Mouse (Mus musculus): ENCODE data around the gene Cyp2d22. TPM values are rescaled to one million over a fixed set of nuclear protein-coding genes. Genes with fewer than 3 reads are reported as not detected.

Gene Cyp2d22
- total RNA-seq, 2 experiments from 2014 or later: 0.26 TPM; not detected in 1

- no peak for ATAC-seq (replicated peaks; ENCODE audit: low FRiP score, poor library complexity, severe bottlenecking)
Measured at GRCm38 (mm10) chr15:82336629-82337028, 43.4 kb downstream of the Cyp2d22 start.

GRCm38 (mm10) chr15:82335194-82335593, 44.9 kb downstream of the Cyp2d22 start:
- ATAC-seq (replicated peaks; ENCODE audit: low FRiP score, poor library complexity, severe bottlenecking): no peak

- no peak for ATAC-seq (replicated peaks; ENCODE audit: low FRiP score, poor library complexity, severe bottlenecking)
Measured at GRCm38 (mm10) chr15:82325382-82325781, 54.7 kb downstream of the Cyp2d22 start.

GRCm38 (mm10) chr15:82322195-82322594, 57.9 kb downstream of the Cyp2d22 start:
- no peak for ATAC-seq (replicated peaks; ENCODE audit: low FRiP score, poor library complexity, severe bottlenecking)

Other genes starting within 250 kb of the Cyp2d22 start
- gene Srebf2, start 233.1 kb downstream of the Cyp2d22 start, total RNA-seq (2015; ENCODE audit: low replicate concordance): 9.0 and 12.5 TPM in 2 replicates
- 11.2 and 15.5 TPM in 2 replicates for gene Srebf2, start 233.1 kb downstream of the Cyp2d22 start, total RNA-seq (2017; ENCODE audit: low replicate concordance)
- gene Shisa8, start 167.4 kb downstream of the Cyp2d22 start, total RNA-seq (2015; ENCODE audit: low replicate concordance): not detected in 2 replicates
- not detected in 2 replicates for gene Shisa8, start 167.4 kb downstream of the Cyp2d22 start, total RNA-seq (2017; ENCODE audit: low replicate concordance)
- gene Tnfrsf13c, start 155.9 kb downstream of the Cyp2d22 start, total RNA-seq (2015; ENCODE audit: low replicate concordance): 0.84 and 6.3 TPM in 2 replicates
- gene Tnfrsf13c, start 155.9 kb downstream of the Cyp2d22 start, total RNA-seq (2017; ENCODE audit: low replicate concordance): not detected in 2 replicates
- gene Cenpm, start 135.5 kb downstream of the Cyp2d22 start, total RNA-seq (2015; ENCODE audit: low replicate concordance): 10.7 and 11.0 TPM in 2 replicates
- gene Cenpm, start 135.5 kb downstream of the Cyp2d22 start, total RNA-seq (2017; ENCODE audit: low replicate concordance): 2.3 and 7.2 TPM in 2 replicates
- gene 1500009C09Rik, start 127.9 kb downstream of the Cyp2d22 start, total RNA-seq (2015; ENCODE audit: low replicate concordance): not detected in 2 replicates
- gene 1500009C09Rik, start 127.9 kb downstream of the Cyp2d22 start, total RNA-seq (2017; ENCODE audit: low replicate concordance): not detected in 2 replicates
- gene Sept3, start 105.4 kb downstream of the Cyp2d22 start, total RNA-seq (2015; ENCODE audit: low replicate concordance): 2.3 TPM in 1 of 2 replicates, not detected in the other
- 0.09 TPM in 1 of 2 replicates, not detected in the other for gene Sept3, start 105.4 kb downstream of the Cyp2d22 start, total RNA-seq (2017; ENCODE audit: low replicate concordance)
- gene Wbp2nl, start 81.3 kb downstream of the Cyp2d22 start, total RNA-seq (2015; ENCODE audit: low replicate concordance): not detected in 2 replicates
- not detected in 2 replicates for gene Wbp2nl, start 81.3 kb downstream of the Cyp2d22 start, total RNA-seq (2017; ENCODE audit: low replicate concordance)
- gene Naga, start 41.3 kb downstream of the Cyp2d22 start, total RNA-seq (2015; ENCODE audit: low replicate concordance): 49.5 and 74.2 TPM in 2 replicates
- gene Naga, start 41.3 kb downstream of the Cyp2d22 start, total RNA-seq (2017; ENCODE audit: low replicate concordance): 22.7 and 56.3 TPM in 2 replicates
- 22.7 and 44.9 TPM in 2 replicates for gene Pheta2, start 41.3 kb downstream of the Cyp2d22 start, total RNA-seq (2015; ENCODE audit: low replicate concordance)
- 79.0 and 86.0 TPM in 2 replicates for gene Pheta2, start 41.3 kb downstream of the Cyp2d22 start, total RNA-seq (2017; ENCODE audit: low replicate concordance)
- 91.5 and 150 TPM in 2 replicates for gene Smdt1, start 41.3 kb downstream of the Cyp2d22 start, total RNA-seq (2015; ENCODE audit: low replicate concordance)
- gene Smdt1, start 41.3 kb downstream of the Cyp2d22 start, total RNA-seq (2017; ENCODE audit: low replicate concordance): 42.7 and 69.4 TPM in 2 replicates
- gene Ndufa6, start 25.9 kb downstream of the Cyp2d22 start, total RNA-seq (2015; ENCODE audit: low replicate concordance): 34.2 and 88.6 TPM in 2 replicates
- gene Ndufa6, start 25.9 kb downstream of the Cyp2d22 start, total RNA-seq (2017; ENCODE audit: low replicate concordance): 55.3 and 85.6 TPM in 2 replicates
- not detected in 2 replicates for gene Cyp2d11, start 13.8 kb upstream of the Cyp2d22 start, total RNA-seq (2015; ENCODE audit: low replicate concordance)
- not detected in 2 replicates for gene Cyp2d11, start 13.8 kb upstream of the Cyp2d22 start, total RNA-seq (2017; ENCODE audit: low replicate concordance)
- not detected in 2 replicates for gene Cyp2d10, start 26.9 kb upstream of the Cyp2d22 start, total RNA-seq (2015; ENCODE audit: low replicate concordance)
- not detected in 2 replicates for gene Cyp2d10, start 26.9 kb upstream of the Cyp2d22 start, total RNA-seq (2017; ENCODE audit: low replicate concordance)
- gene Cyp2d9, start 53.2 kb upstream of the Cyp2d22 start, total RNA-seq (2015; ENCODE audit: low replicate concordance): not detected in 2 replicates
- not detected in 2 replicates for gene Cyp2d9, start 53.2 kb upstream of the Cyp2d22 start, total RNA-seq (2017; ENCODE audit: low replicate concordance)
- not detected in 2 replicates for gene Cyp2d12, start 174.8 kb upstream of the Cyp2d22 start, total RNA-seq (2015; ENCODE audit: low replicate concordance)
- 0.56 TPM in 1 of 2 replicates, not detected in the other for gene Cyp2d12, start 174.8 kb upstream of the Cyp2d22 start, total RNA-seq (2017; ENCODE audit: low replicate concordance)
- gene Cyp2d34, start 240.7 kb upstream of the Cyp2d22 start, total RNA-seq (2015; ENCODE audit: low replicate concordance): not detected in 2 replicates
- gene Cyp2d34, start 240.7 kb upstream of the Cyp2d22 start, total RNA-seq (2017; ENCODE audit: low replicate concordance): not detected in 2 replicates

All from erythroblast, adult 5-6 weeks (primary cell).